Mouse (Mus musculus) cerebellum, postnatal 36 days (tissue): ENCODE data around the gene Nubp2.

Source experiments
- DNase-seq, 2 experiments: peaks; one replicate each; pipeline ENCODE4 v3.0.0; 2021 to 2022; ENCODE audit warnings: mixed read lengths in 2 of 2

The Nubp2 gene

DNA sequence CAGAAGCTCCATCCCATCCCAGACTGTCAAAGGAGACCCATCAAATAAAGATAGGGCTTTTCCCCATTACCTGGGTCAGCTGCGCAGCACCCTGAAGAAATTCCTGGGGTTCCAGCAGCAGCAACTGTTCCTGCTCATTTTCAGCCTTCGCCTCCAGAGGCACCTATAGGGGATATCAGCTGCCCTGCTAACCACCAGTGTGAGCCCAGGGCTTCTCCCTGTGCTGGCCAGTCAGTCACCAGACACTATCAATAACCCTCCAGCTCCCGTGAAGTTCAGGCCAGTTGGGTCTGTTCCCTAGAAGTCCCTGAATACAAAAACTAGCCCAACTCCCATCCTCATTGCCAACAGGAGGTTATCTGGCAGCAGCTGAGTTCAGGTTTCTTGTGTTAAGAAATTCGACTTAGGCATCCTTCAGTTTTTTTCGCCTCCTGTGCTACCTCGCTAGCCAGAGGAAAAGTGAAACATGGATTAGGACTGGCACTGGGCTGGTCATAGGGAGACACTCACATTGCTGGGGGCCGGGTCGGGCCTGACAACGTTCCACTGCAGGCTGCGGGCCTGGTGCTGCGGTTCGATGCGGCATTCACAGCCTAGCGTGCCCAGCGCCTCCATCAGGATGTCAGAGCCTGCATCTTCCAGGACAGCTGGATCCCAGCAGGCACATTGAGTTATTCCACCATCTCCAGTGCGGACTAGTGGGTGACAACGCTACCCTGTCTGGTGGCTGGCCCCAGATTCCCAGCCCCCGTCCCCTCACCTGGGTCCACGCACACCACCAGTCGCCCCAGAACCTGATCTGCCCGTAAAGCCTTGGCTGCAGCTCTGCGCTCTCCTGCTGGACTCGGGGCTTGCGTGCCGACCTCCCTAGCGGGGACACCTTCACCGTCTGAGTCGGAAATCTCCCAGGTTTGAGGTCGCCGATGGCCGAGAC, 8.2 kb upstream of the Nubp2 start:
- DNase-seq: no peak

DNA sequence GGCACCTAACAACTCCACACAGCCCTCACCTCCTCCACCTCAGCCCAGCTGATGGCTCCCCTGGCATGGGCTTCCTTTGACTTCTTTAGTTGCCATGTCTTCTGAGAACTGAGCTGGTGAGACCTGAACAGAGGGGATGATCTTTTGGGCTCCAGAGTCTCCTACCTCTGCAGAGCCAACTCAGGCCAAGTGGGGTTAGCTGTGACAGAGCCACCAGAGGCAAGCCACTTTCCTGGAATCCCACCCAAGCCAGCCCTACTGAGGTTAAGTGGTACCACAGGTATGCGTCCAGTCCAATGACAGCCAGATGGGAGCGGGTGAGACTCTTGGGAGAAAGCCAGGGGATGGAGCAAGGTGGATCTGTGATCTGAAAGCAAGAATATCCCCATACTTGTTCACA, 7.1 kb upstream of the Nubp2 start:
- no peak for DNase-seq

DNA sequence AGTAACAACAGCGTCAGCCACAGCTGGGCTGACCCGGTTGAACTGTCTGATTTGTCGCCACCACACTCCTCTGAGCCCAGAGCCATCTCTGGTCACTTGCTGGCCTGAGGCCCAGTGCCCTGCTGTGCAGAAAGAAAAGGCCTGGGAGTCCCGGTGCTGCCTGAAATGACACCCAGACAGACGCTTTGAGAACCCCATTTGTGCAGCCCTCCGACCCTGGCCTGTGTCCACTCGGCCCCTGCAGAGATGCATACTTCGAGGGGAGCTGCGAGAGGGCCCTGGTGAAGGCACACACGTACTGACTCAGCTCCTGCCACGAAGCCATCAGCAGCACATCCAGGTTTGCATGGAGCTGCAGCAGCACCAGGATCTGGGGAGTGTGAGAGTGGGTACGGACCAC, 6.6 kb upstream of the Nubp2 start:
- no peak for DNase-seq

DNA sequence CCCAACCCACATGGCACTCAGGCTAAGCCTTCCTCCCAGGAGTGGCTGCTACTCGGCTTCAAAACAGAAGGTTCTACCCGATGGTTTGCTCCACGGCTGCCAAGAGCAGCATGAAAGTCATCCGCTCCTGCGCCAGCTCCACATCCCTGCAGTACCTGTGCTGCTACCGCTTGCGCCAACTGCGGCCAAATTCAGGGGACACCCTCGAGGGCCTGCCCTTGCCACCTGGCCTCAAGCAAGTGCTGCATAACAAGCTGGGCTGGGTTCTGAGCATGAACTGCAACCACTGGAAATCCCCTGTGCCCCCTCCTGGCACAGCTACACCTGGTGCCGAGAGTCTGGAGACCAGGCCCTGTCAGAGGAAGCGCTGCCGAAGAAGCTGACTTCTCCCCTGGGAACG, 5.2 kb upstream of the Nubp2 start:
- peak; percentile 73 to 77 for DNase-seq

DNA sequence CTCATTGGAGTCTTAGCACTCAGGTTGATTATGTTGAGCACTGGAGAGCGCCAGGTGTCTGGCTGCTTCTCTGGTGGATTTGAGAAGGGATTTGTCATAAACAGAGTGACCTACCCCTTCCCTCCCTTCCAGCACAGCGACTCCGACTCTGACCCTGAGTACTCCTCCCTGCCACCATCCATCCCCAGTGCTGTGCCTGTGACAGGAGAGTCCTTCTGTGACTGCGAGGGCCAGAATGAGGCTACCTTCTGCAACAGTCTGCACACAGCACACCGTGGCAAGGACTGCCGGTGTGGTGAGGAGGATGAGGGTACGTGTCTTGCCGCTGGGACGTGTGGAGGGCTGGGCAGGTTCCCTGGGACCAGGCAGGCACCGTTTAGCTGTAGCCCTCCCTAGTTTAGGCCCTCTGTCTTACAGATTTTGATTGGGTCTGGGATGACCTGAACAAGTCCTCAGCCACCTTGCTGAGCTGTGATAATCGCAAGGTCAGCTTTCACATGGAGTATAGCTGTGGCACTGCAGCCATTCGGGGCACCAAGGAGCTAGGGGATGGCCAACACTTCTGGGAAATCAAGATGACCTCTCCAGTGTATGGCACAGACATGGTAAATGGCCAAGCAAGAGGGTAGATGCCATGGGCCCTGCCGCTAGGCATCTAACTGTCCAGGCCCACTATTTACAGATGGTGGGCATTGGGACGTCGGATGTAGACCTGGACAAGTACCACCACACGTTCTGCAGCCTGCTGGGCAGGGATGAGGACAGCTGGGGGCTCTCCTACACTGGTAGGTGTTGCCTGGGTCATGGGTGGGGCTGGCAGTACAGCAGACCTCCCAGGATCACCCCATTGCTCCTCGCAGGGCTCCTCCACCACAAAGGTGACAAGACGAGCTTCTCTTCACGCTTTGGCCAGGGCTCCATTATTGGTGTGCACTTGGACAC, 4.3 kb upstream of the Nubp2 start:
- DNase-seq: no peak

DNA sequence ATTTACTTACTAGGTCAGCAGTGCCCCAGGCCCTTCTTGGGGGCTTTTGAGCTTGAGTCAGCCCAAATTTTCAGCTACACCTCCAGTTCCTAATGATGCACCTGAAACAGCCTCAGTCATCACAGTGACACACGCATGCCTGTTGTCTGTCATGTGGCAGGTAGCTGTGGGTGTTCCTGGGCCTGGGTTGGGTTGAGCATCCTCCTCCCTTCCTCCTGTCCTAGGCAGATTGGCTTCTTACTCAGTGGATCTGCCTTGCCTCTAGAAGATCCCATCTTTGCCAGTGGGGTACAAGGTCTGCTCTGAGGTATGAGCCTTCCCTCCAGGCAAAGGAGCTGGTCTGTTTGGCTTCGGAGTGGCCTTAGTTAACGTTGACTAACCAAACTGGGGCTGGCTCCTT, 2.7 kb upstream of the Nubp2 start:
- DNase-seq: no peak

DNA sequence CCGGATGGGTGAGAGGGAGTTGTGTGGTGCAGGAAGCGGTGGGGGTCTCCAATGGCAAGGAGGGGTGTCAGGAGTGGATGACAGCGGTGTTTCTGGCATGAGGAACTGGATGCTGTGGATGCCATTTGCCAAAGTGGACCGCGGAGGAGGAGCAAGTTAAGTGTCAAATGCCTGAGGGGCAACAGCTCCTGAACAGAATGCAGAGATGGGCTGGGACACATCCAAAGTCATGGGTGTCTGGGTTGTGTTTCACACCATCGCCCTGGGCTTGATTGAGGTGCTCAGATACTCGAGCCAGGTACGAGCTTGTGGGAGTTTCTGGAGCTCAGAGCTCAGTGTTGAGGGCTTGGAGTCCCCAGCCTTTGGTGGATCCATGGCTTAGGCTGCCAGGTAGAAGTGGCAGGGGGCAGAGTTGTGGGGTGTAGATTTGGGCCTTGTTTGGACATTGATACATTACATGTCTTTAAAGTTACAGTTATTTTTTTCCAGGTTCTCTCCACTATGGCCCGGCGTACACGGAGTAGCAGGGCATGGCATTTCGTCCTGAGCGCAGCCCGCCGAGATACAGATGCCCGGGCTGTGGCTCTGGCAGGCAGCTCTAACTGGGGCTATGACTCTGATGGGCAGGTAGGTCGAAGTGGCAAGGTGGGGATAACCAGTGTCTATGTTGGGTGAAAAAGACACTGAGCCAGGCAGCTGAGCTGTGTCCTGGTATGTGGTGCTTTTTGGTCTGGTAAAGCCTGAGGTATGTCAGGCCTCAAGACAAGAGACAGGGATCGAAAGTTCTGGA, 1.3 kb upstream of the Nubp2 start:
- no peak for DNase-seq

DNA sequence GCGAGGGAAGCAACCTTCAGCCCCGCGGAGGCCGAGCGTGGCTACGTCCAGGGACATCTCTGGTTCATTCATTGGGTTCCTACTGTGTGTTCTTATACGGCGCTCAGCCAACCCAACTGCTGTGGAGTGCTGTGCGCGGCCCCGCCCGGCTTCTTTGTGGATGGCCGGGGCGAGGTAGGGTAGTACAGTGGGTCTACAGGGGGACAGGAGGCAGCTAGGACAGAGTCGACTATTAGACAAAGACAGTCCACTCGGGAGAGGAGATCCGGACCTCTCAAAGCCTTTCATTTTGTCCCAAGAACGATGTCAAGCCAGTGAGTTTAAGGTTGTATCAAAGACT, 753 bp upstream of the Nubp2 start:
- DNase-seq: no peak

DNA sequence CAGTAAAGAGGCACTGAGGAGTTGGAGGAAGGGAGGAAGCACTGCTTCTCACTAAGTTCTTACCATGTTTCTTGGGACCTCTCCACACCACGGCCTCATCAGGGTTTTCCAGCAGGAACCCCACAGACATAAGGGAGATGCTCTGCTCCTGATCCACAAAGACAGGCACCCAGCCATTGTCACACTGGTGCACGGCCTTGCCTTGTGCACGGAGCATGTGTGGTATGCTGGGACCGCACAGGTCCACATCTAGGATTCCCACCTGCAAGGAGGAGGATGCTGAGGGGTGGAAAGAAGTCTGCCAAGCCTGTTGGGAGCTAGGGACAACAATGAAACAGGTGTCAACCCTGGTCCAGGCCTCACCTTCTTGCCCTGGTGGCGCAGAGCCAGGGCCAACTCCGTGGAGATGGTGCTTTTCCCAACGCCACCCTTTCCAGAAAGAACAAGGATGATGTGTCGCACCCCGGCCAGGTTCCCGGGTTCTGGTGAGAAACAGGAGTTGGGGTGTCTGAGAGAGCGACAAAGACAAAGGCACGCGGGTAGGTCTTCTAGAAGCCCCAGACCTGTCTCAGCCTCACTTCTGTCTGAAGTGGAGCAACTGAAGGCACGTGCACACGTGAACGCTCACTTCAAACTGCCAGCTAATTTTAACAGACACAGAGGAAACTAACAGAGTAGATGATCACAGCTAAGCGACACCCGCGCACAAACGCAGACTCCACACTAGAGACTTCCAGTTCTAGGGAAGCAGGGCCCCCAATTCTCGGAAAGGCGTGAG, 604 bp downstream of the Nubp2 start:
- DNase-seq: no peak

DNA sequence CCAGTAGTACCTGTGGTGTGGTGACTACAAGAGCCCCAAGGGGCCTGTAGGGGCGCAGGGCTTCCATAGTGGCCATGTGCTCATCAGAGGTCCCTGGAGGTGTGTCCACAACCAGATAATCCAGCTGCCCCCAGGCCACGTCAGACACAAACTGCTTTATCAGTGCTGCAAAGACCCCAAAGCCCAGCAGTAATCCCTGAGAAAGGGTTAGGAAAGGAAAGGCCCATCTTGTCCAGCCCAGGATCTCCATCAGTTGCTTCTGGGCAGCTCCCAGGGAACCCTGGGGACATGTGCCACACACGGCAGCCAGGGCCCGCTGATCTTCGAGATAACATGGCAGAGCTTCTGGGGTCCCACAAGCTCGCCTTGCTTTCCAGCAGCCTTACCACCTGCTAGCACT, 1.8 kb downstream of the Nubp2 start:
- no peak for DNase-seq

DNA sequence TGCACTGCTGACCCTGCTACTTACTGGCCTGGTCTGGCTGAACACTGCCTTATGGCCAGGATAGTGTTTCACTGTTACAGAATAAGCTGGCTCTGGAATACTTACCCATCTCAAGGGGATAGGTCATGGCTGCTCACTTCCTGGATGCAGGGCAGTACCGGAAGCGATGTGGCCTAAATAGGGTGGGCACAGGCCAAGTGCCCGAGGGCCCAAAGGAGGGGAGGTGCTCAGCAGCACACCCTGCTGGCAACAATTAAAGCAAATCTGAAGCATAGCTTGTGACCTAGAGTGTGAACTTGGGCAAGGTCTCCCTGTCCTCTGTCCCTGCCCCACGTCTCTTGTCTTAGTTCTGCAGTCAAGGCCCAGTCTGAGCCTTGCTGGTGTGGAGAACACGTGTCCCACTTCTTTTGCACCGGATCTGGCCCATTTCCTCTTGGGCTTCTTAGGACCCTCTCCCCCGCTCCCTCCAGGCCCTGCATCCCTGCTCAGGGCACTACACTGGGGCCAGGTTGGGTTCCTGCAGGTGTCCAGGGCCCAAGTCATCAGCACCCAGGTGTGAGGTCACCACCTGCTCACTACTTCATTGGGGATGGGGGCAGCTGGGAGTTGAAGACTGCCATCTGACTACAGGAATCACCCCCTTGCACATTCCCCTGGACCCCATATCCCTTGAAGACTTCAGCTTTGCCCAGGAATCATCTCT, 4.3 kb downstream of the Nubp2 start:
- DNase-seq: no peak

DNA sequence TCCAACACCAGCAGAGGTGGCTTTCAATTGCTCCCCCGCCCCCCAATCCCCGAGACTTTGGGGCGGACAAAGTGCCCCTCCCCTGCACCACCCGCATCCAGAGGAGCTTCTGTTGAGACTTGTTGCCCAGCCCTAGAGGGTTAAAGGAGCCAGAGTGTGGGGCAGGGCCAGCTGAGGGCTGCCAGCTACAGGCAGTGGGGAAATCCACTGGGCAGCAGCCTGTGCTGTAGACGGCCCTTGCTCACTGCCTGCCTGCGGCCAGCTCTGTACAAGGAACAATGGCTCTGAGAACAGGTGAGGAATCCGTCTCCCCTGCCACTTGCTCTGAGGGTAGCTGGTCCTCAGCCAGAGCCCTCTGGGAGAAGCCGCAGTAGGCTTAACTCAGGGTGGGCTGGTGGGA, 7.6 kb downstream of the Nubp2 start:
- no peak for DNase-seq

DNA sequence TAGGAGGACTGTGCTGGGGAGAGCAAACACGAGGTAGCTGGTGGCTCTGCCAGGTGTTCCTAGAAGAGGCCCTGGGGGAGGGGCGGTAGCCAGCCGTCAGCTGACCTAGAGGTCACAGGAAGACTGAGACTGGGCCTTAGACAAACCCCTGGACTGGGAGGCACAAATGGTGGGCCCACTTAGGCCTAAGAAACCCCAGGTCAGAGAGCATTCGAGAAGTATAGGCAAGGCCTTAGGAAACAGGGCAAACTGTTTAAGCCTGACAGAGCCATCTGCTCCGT, 8.1 kb downstream of the Nubp2 start:
- DNase-seq: no peak

DNA sequence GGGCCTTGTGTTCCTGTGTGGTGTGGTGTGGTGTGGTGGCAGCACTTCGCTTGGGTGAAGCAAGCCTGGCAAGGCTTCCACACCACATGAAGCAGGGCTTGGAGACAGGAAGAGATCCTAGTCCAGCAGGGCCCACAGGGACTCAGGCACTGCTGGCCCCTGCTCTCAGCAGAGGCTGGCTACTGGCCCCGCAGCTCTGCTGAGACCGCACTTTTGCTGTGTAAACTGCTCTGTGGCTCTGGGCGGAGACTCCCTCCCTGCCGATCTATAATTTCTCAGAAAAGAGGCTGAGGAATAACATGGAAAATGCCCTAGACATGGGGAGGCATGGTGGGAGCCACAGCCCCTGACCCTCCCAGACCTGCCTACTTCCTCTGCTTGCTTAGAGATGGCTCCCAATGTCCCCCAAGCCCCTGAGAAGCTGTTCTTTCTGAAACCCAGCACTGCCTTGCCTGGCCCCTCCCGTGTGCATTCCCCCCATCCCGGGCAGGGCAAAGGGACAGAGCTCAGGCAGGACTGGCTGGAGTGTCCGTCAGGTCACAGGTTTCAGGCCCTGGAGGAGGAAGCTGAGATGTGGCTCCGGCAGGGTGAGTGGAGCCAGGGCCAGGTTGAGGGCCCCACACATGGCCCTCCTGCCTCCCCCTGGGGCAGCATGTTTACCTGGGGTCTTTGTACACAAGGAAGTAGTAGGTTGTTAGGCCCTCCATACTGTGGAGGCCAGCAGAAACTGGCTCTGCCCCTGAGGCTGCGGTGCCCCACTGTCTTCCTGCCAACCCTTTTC, 8.6 kb downstream of the Nubp2 start:
- DNase-seq: no peak

DNA sequence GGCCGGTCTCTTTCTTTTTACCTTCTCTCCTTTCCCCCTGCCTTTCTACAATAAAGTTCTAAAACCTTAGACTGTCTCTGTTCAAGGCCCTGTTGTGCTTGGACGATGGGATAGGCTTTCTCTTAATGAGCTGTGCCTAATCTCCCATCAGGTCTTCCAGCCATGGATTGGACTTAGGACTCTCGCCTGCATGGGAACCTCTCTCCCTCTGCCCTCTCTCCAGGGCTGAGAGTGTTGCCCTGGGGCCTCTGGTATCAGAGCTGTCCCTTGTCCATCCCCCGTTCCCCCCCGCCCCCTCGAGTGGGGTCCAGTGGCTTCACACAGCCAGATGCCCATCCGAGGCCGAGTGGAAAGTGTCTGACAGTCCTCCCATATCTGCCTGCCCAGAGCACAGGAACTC, 11.2 kb downstream of the Nubp2 start:
- no peak for DNase-seq

DNA sequence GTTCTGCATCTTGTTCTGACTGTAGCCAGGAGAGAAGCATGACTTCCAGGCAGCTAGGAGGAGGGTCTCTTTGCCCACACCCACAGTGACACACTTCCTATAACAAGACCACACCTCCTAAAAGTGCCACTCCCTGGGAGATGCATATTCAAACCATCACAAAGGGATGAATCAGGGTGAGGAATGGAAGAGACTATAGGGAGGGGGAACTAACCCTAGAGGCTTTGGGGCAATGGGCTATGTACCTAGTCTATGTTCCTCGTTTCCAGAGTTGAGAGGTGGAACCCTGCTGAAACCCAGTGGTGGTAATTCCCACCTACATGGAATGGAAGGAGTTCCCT, 11.8 kb downstream of the Nubp2 start:
- DNase-seq: no peak

DNA sequence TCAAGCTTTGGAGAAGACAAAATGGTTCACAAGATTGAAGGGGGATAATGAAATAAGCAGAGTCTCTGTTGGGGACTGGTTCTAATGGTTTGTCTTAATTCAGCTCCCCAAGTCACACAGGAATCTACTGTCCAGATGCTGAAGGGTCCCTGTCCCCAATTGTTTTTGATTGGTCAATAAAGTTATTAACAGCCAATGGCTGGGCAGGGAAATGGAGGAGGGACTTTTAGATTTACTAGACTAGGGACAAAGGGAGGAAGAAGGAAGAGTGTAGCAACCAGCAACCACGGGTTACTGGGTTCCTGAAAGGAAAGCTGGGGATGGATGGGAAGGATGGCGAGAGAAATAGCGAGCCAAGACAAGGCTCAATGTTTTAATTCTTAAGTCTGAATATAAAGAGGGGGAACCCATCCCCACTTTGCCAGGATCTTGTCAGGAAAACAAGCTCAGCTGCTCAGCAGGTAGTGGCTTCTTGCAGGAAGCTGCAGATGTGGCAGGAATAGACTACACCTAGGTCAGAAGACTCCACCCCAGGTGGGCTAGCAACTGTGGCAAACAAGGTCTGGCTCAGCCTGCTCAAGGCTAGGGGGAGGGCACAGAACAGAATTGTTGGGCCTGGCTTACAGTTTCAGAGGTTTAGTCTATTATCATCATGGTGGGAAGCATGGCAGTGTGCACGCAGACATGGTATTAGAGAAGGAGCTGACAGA, 12.3 kb downstream of the Nubp2 start:
- DNase-seq: no peak

DNA sequence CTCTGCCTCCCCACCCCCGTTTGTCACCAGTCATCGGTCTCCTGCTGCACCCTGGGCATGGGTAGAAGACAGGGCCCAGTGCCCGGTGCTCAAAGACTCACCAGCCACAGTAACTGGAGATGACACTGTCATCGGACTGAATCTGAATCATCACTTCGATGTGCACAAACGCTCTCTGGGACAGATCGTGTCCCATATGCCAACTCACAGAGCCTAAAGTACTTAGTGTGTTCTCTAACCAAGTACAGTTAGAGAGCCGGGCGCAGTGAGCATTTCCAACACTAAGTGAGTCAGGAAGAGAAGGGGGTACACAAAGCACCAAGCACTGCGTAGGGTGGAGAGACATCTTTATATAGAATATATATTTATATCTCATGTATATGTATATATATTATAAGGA, 18.2 kb downstream of the Nubp2 start:
- no peak for DNase-seq

DNA sequence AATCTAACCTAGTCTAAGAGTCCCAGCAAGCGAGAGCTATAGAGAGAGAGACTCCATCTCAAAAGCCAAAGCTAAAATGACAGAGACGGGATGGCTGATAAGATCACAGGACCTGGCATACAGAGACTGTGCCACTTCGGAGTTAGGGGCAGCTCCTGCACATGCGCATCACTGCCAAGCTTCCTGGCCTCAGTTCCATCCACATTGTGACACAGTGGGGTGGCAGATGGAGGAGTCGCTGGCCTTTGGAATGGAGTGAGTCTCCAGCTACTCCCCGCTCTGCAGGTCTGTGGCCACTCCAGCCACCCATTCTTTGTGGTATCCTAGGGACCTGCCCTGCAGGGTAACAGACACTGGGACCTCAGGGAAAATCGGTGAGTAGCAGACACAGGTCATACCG, 20.4 kb downstream of the Nubp2 start, which contains the start of gene Igfals:
TSS of gene Igfals (plus strand) at position 222 of the 400 bp plus-strand sequence.
- DNase-seq: peak; percentile 88 to 89

DNA sequence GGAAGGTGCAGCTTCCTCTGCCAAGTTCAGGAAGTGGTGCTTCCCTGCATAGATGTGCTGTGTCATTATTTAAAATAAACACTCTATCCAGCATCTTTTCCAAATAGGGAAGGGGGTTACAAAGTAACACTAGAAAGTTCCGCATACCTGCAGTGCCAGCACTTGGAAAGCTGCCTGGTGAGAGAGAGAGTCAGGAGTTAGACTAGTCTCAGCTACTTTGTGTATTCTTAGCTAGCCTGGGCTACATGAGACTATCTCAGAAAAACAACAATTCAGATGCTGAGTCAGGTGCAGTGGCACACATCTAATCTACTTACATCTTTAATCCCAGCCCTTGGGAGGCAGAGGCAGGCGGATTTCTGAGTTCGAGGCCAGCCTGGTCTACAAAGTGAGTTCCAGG, 24.4 kb downstream of the Nubp2 start:
- DNase-seq: no peak
